Mouse (Mus musculus) spleen, adult 12 weeks (tissue): ENCODE results near the gene Krt80.

ENCODE experiments used
- DNase-seq: peaks from one replicate; pipeline ENCODE4 v3.0.0; 2022; ENCODE audit warnings: low spot score

The Krt80 gene

GRCm38 (mm10) chr15:101316913-101317813, 52.8 kb downstream of the Krt80 start:
- DNase-seq: no peak

GRCm38 (mm10) chr15:101316279-101316912, 53.6 kb downstream of the Krt80 start:
- DNase-seq: no peak

GRCm38 (mm10) chr15:101315832-101316231, 54.1 kb downstream of the Krt80 start:
- DNase-seq: peak; percentile 59

GRCm38 (mm10) chr15:101315378-101315777, 54.6 kb downstream of the Krt80 start:
- DNase-seq: no peak

GRCm38 (mm10) chr15:101312006-101312405, 58.0 kb downstream of the Krt80 start:
- DNase-seq: no peak

GRCm38 (mm10) chr15:101311087-101311770, 58.7 kb downstream of the Krt80 start:
- no peak for DNase-seq

GRCm38 (mm10) chr15:101309493-101309892, 60.5 kb downstream of the Krt80 start:
- no peak for DNase-seq

- DNase-seq: no peak
These were observed 61.3 kb downstream of the Krt80 start for GRCm38 (mm10) chr15:101308440-101309348.

- no peak for DNase-seq
These were observed 63.5 kb downstream of the Krt80 start for GRCm38 (mm10) chr15:101306459-101306858.

- no peak for DNase-seq
These were observed 66.1 kb downstream of the Krt80 start for GRCm38 (mm10) chr15:101303830-101304229.

GRCm38 (mm10) chr15:101302201-101302600, 67.8 kb downstream of the Krt80 start:
- DNase-seq: no peak

GRCm38 (mm10) chr15:101300128-101300527, 69.8 kb downstream of the Krt80 start:
- no peak for DNase-seq

GRCm38 (mm10) chr15:101299480-101299960, 70.4 kb downstream of the Krt80 start:
- DNase-seq: no peak

- no peak for DNase-seq
These were observed 71.4 kb downstream of the Krt80 start for GRCm38 (mm10) chr15:101298550-101298949.

- no peak for DNase-seq
These were observed 72.0 kb downstream of the Krt80 start for GRCm38 (mm10) chr15:101297988-101298387.
